Mouse (Mus musculus): ENCODE data around the gene Lrrfip1. TPM values are rescaled to one million over a fixed set of nuclear protein-coding genes. Genes with fewer than 3 reads are reported as not detected.

Gene Lrrfip1
- polyA plus RNA-seq, 1 experiment from 2014 or later: 156 TPM

DNA sequence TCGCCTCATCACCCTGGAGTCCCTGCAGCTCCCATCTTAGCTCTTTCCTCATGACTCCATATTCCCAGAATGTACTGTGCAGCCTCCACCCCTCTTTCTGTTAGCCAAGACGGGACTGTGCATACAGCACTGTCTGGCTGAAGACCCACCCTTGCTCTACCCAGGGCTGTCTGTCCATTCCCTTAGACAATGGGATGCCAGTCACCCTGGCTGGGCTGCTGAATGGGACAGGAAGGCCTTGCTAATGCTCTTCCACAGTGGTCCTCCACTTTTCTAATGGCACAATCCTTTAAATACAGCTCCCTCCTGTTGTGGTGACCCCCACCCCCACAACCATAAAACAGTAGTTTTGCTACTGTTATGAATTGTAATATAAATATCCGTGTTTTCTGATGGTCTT, 12.8 kb downstream of the Lrrfip1 start:
- 69% methylated on average over 3 of the region's 3 CpGs for WGBS
- H3K9ac ChIP-seq (ENCODE audit: low read length): peak overlapping the region; percentile 49; the same call in 1 of the 2 replicates
- peaks cover 81% of the 10 kb centered on the region for H3K4me1 ChIP-seq (ENCODE audit: control insufficient read depth, insufficient read depth, low read length)
- H3K4me3 ChIP-seq (ENCODE audit: low read length): no peak overlapping the region
- ATAC-seq (replicated peaks; ENCODE audit: extremely low read depth, insufficient read depth, low FRiP score): no peak
- H3K9me3 ChIP-seq (replicated peaks; ENCODE audit: control insufficient read depth, low read length): no peaks in the 10 kb centered on the region
- peak overlapping the region; percentile 59 for H3K27ac ChIP-seq (ENCODE audit: low read length)
- H3K36me3 ChIP-seq (ENCODE audit: control insufficient read depth, insufficient read depth): no peaks in the 10 kb centered on the region
- no peak overlapping the region for H3K4me2 ChIP-seq (ENCODE audit: low read depth, low read length)
- no peaks in the 10 kb centered on the region for H3K27me3 ChIP-seq (ENCODE audit: control insufficient read depth, insufficient read depth, low read length)

DNA sequence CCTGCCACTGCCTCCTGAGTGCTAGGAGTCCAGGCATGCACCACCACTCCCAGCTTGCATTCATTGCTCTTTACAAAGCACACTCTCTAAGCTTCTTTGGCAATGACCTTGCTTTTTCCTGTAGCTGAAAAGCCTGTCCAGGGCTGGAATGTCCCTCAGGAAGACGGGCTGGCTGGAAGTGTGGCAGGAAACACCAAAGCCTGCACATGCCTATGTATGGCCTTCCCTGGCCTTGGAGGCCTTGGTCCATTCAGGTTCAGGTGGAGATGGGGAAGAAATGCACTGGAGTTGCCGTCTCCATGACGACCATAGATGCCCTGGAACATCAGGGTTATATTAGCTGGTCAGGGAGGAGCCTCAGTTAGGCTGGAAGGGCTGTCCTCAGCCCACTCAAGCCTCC, 15.3 kb downstream of the Lrrfip1 start:
- Histone ChIP-seq H3K4me1 (ENCODE audit: control insufficient read depth, insufficient read depth, low read length) (peaks cover 80% of the 10 kb centered on the region), H3K27ac (ENCODE audit: low read length) (peak overlapping the region; percentile 98), H3K4me2 (ENCODE audit: low read depth, low read length) (no peak overlapping the region), H3K4me3 (ENCODE audit: low read length) (no peak overlapping the region), H3K36me3 (ENCODE audit: control insufficient read depth, insufficient read depth) (no peaks in the 10 kb centered on the region), H3K9ac (ENCODE audit: low read length) (peak overlapping the region; percentile 45), H3K27me3 (ENCODE audit: control insufficient read depth, insufficient read depth, low read length) (no peaks in the 10 kb centered on the region), H3K9me3 (replicated peaks; ENCODE audit: control insufficient read depth, low read length) (no peaks in the 10 kb centered on the region)
- no peak for ATAC-seq (replicated peaks; ENCODE audit: extremely low read depth, insufficient read depth, low FRiP score)
- 48% methylated on average over 3 of the region's 3 CpGs for WGBS

- WGBS: 40% methylated on average over 7 of the region's 7 CpGs
- peaks cover 67% of the 10 kb centered on the region for H3K4me1 ChIP-seq (ENCODE audit: control insufficient read depth, insufficient read depth, low read length)
- no peaks in the 10 kb centered on the region for H3K27me3 ChIP-seq (ENCODE audit: control insufficient read depth, insufficient read depth, low read length)
- no peaks in the 10 kb centered on the region for H3K9me3 ChIP-seq (replicated peaks; ENCODE audit: control insufficient read depth, low read length)
- peaks cover 5% of the 10 kb centered on the region for H3K36me3 ChIP-seq (ENCODE audit: control insufficient read depth, insufficient read depth)
- H3K4me2 ChIP-seq (ENCODE audit: low read depth, low read length): peak overlapping the region; percentile 36
- no peak overlapping the region for H3K4me3 ChIP-seq (ENCODE audit: low read length)
- peak overlapping the region; percentile 51 for H3K9ac ChIP-seq (ENCODE audit: low read length)
- ATAC-seq (replicated peaks; ENCODE audit: extremely low read depth, insufficient read depth, low FRiP score): peak; percentile 83
- H3K27ac ChIP-seq (ENCODE audit: low read length): peak overlapping the region; percentile 98
These were observed 17.0 kb downstream of the Lrrfip1 start for GRCm38 (mm10) chr1:91015571-91015970.

- 8% methylated on average over 20 of the region's 20 CpGs for WGBS
- H3K4me1 ChIP-seq (ENCODE audit: control insufficient read depth, insufficient read depth, low read length): peaks cover 58% of the 10 kb centered on the region
- peak overlapping the region; percentile 18 for H3K4me3 ChIP-seq (ENCODE audit: low read length)
These were observed 18.7 kb downstream of the Lrrfip1 start for GRCm38 (mm10) chr1:91017111-91017758.

DNA sequence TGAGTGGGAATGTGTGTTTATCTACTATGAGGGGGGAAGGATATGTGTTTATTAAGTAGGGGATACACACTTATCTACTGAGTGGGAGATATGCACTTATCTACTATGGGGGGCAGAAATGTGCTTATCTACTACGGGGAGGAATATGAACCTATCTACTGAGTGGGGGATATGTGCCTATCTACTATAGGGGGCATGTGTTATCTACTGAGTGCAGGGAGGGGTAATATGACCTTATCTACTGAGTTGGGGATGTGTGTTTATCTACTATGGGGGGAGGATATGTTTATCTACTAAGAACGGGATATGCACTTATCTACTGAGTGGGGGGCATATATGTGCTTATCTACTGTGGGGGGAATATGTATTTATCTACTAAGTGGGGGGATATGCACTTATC, 20.8 kb downstream of the Lrrfip1 start:
- Histone ChIP-seq H3K27me3 (ENCODE audit: control insufficient read depth, insufficient read depth, low read length) (no peaks in the 10 kb centered on the region), H3K36me3 (ENCODE audit: control insufficient read depth, insufficient read depth) (peaks cover 12% of the 10 kb centered on the region), H3K4me2 (ENCODE audit: low read depth, low read length) (no peak overlapping the region), H3K9ac (ENCODE audit: low read length) (no peak overlapping the region), H3K4me1 (ENCODE audit: control insufficient read depth, insufficient read depth, low read length) (peaks cover 58% of the 10 kb centered on the region), H3K4me3 (ENCODE audit: low read length) (no peak overlapping the region), H3K27ac (ENCODE audit: low read length) (peak overlapping the region; percentile 28), H3K9me3 (replicated peaks; ENCODE audit: control insufficient read depth, low read length) (no peaks in the 10 kb centered on the region)
- WGBS: 39% methylated on average over 2 of the region's 2 CpGs
- no peak for ATAC-seq (replicated peaks; ENCODE audit: extremely low read depth, insufficient read depth, low FRiP score)

More at GRCm38 (mm10) chr1:91017111-91017758, 18.7 kb downstream of the Lrrfip1 start:
- Histone ChIP-seq H3K27me3 (ENCODE audit: control insufficient read depth, insufficient read depth, low read length) (no peaks in the 10 kb centered on the region), H3K4me2 (ENCODE audit: low read depth, low read length) (peak overlapping the region; percentile 52), H3K36me3 (ENCODE audit: control insufficient read depth, insufficient read depth) (peaks cover 12% of the 10 kb centered on the region), H3K9me3 (replicated peaks; ENCODE audit: control insufficient read depth, low read length) (no peaks in the 10 kb centered on the region), H3K27ac (ENCODE audit: low read length) (peak overlapping the region; percentile 98), H3K9ac (ENCODE audit: low read length) (peak overlapping the region; percentile 67)
- peak; percentile 46 for ATAC-seq (replicated peaks; ENCODE audit: extremely low read depth, insufficient read depth, low FRiP score)

- Histone ChIP-seq H3K27ac (ENCODE audit: low read length) (no peak overlapping the region), H3K4me2 (ENCODE audit: low read depth, low read length) (no peak overlapping the region), H3K9me3 (replicated peaks; ENCODE audit: control insufficient read depth, low read length) (0 out of 2 replicates have a peak, but pooled peaks cover 2% of the 10 kb centered on the region), H3K27me3 (ENCODE audit: control insufficient read depth, insufficient read depth, low read length) (no peaks in the 10 kb centered on the region), H3K4me1 (ENCODE audit: control insufficient read depth, insufficient read depth, low read length) (peaks cover 55% of the 10 kb centered on the region), H3K9ac (ENCODE audit: low read length) (no peak overlapping the region), H3K36me3 (ENCODE audit: control insufficient read depth, insufficient read depth) (peaks cover 20% of the 10 kb centered on the region), H3K4me3 (ENCODE audit: low read length) (no peak overlapping the region)
- WGBS: 65% methylated on average over 3 of the region's 3 CpGs
- ATAC-seq (replicated peaks; ENCODE audit: extremely low read depth, insufficient read depth, low FRiP score): no peak
These were observed 22.8 kb downstream of the Lrrfip1 start for GRCm38 (mm10) chr1:91021304-91021703.

GRCm38 (mm10) chr1:91022157-91022895, 23.8 kb downstream of the Lrrfip1 start:
- peak; percentile 84 for ATAC-seq (replicated peaks; ENCODE audit: extremely low read depth, insufficient read depth, low FRiP score)
- Histone ChIP-seq H3K4me1 (ENCODE audit: control insufficient read depth, insufficient read depth, low read length) (peaks cover 47% of the 10 kb centered on the region), H3K27me3 (ENCODE audit: control insufficient read depth, insufficient read depth, low read length) (no peaks in the 10 kb centered on the region), H3K27ac (ENCODE audit: low read length) (peak overlapping the region; percentile 98), H3K36me3 (ENCODE audit: control insufficient read depth, insufficient read depth) (peaks cover 27% of the 10 kb centered on the region), H3K9ac (ENCODE audit: low read length) (peak overlapping the region; percentile 65), H3K4me3 (ENCODE audit: low read length) (no peak overlapping the region), H3K4me2 (ENCODE audit: low read depth, low read length) (peak overlapping the region; percentile 48), H3K9me3 (replicated peaks; ENCODE audit: control insufficient read depth, low read length) (peaks cover 8% of the 10 kb centered on the region; the same call in 1 of the 2 replicates)
- WGBS: 31% methylated on average over 11 of the region's 11 CpGs

DNA sequence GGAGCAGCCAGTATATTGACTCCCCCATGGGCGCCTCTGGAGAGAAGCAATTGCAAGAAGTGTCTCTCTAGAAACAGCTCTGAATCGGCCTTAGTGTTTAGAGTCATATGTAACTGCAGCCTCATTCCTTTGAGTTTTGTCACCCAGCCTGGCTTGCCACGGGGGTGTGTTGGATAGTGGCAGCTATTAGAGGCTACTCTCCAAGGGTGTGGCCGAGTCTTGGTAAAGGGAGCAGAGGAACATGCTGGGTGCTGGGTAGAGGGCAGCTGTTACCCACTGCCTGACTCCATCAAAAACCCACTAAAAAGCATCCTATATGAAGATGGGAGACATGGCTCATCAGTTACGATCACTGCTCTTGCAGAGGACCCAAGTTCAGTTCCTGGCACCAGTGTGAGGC, 24.7 kb downstream of the Lrrfip1 start:
- no peak overlapping the region; the same call in 1 of the 2 replicates for H3K4me2 ChIP-seq (ENCODE audit: low read depth, low read length)
- 57% methylated on average over 5 of the region's 5 CpGs for WGBS
- no peak overlapping the region for H3K4me3 ChIP-seq (ENCODE audit: low read length)
- peaks cover 27% of the 10 kb centered on the region for H3K36me3 ChIP-seq (ENCODE audit: control insufficient read depth, insufficient read depth)
- H3K27ac ChIP-seq (ENCODE audit: low read length): peak overlapping the region; percentile 98
- H3K4me1 ChIP-seq (ENCODE audit: control insufficient read depth, insufficient read depth, low read length): peaks cover 44% of the 10 kb centered on the region
- H3K9me3 ChIP-seq (replicated peaks; ENCODE audit: control insufficient read depth, low read length): peaks cover 8% of the 10 kb centered on the region; the same call in 1 of the 2 replicates
- ATAC-seq (replicated peaks; ENCODE audit: extremely low read depth, insufficient read depth, low FRiP score): 0 out of 2 replicates have a peak, but pooled peaks have one; percentile 19
- H3K9ac ChIP-seq (ENCODE audit: low read length): peak overlapping the region; percentile 65
- no peaks in the 10 kb centered on the region for H3K27me3 ChIP-seq (ENCODE audit: control insufficient read depth, insufficient read depth, low read length)

GRCm38 (mm10) chr1:91023960-91024359, 25.4 kb downstream of the Lrrfip1 start:
- 0 out of 2 replicates have a peak overlapping the region, but pooled peaks have one; percentile 5 for H3K4me2 ChIP-seq (ENCODE audit: low read depth, low read length)
- WGBS: 26% methylated on average over 9 of the region's 9 CpGs
- no peak overlapping the region for H3K4me3 ChIP-seq (ENCODE audit: low read length)
- H3K9me3 ChIP-seq (replicated peaks; ENCODE audit: control insufficient read depth, low read length): peaks cover 8% of the 10 kb centered on the region; the same call in 1 of the 2 replicates
- peak overlapping the region; percentile 98 for H3K27ac ChIP-seq (ENCODE audit: low read length)
- peaks cover 27% of the 10 kb centered on the region for H3K36me3 ChIP-seq (ENCODE audit: control insufficient read depth, insufficient read depth)
- H3K27me3 ChIP-seq (ENCODE audit: control insufficient read depth, insufficient read depth, low read length): no peaks in the 10 kb centered on the region
- H3K4me1 ChIP-seq (ENCODE audit: control insufficient read depth, insufficient read depth, low read length): peaks cover 42% of the 10 kb centered on the region
- peak overlapping the region; percentile 35; the same call in 1 of the 2 replicates for H3K9ac ChIP-seq (ENCODE audit: low read length)
- ATAC-seq (replicated peaks; ENCODE audit: extremely low read depth, insufficient read depth, low FRiP score): 0 out of 2 replicates have a peak, but pooled peaks have one; percentile 23
